Mouse (Mus musculus): ENCODE data around the gene Cmtm3. TPM values are rescaled to one million over a fixed set of nuclear protein-coding genes. Genes with fewer than 3 reads are reported as not detected.
"Not testable (repeated sequence)": the region's sequence is repeated elsewhere in the genome, so short reads cannot be mapped to it uniquely, and the experiment has no call there.

The Cmtm3 gene
- polyA plus RNA-seq (2012), result 0.26 and 0.44 TPM in 2 replicates

DNA sequence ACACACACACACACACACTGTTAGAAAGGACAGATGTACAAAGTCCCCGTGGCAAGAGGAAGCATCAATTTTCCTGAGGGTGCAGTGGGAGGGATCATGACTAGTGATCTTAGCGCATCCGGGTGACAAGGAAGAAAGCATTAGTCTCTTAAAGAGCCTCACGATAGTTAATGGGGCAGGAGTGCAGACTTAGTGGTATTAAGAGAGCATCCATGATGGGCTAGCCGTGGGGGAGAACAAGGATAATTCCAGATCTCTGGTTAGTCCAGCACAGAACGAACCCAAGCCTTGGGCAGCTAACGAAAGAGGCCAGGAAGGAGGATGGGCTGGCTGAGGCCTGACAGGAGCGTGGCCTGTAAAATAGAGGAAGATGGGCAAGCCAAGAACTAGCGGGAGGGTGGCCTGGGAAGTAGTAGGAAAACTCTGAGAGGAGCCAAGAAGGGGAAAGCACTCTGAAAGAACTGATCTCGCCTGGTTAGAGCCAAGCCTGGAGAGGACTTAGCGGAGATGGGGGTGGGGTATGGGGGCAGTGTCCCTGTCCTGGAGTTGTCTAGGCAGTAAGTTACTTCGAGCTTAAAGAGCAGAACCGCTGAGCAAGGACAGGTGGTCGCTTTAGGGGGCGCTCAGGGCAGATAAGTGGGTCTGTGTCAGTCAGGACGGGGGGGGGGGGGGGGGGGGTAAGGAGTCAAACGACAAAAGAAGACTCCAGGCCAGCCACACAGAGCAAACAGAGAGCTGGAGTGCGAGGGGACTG, at the start of gene Cmtm3:
Gene Cmtm3, plus strand, starts transcription at position 182 of the 754 bp plus-strand sequence.
- peaks cover 28% of the 10 kb centered on the region for H3K27me3 ChIP-seq (ENCODE audit: control insufficient read depth)
- TF ChIP-seq TAL1 (IDR thresholded peaks at IDR 0.05; ENCODE audit: low read length), result no peak
- no peak for TF ChIP-seq GATA1 (IDR thresholded peaks at IDR 0.05; ENCODE audit: low read length)
- H3K9me3 ChIP-seq (ENCODE audit: control insufficient read depth, low read length), result no peaks in the 10 kb centered on the region
- peaks cover 15% of the 10 kb centered on the region for H3K4me1 ChIP-seq (ENCODE audit: control insufficient read depth)
- H3K36me3 ChIP-seq (ENCODE audit: control insufficient read depth), result no peaks in the 10 kb centered on the region
- H3K4me3 ChIP-seq (replicated peaks), result peak within 1 kb of the TSS; percentile 57

DNA sequence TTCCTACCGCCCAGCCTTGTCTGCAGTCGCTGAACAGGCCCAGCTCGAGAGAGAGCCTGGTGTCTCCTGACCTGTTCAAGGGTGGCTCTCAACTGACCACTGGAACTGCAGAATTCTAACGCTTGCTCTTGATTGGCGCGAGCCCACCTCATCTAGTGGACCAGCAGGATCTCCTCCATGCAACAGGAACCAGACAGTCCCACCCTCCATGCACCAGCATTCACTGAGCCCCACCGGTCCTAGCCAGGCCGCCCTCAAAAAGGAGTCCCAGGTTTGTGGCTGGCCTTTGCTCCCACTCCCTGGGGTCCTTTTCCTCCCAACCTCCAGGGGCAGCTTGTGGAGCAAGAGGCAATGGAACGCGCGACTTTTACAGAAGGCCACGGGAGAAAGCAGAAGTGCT, 46.1 kb upstream of the Cmtm3 start, which contains the start of gene Cmtm2a:
Gene Cmtm2a, minus strand, starts transcription at position 101 of the 400 bp plus-strand sequence.
- H3K9me3 ChIP-seq (ENCODE audit: control insufficient read depth, low read length); H3K4me1 ChIP-seq (ENCODE audit: control insufficient read depth); H3K4me3 ChIP-seq (replicated peaks); H3K36me3 ChIP-seq (ENCODE audit: control insufficient read depth); H3K27me3 ChIP-seq (ENCODE audit: control insufficient read depth): not testable (repeated sequence)

DNA sequence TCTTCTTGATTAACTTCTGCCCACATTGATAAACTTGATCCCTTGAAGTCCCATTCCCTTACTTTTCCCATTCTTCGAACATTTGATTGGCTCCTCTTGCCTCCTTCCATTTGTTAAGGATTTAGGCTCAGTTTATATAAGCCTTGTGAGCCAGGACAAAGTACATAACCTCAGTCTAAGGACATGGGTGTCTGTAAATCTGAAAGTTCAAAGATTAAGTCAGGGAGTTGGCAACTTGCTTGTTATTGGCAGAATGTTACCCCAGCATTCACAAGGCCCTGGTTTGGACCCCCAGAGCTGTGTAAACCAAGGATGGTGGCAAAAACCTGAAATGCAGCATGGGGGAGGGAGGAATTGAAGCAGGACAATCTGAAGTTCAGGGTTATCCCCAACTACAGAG, 44.8 kb upstream of the Cmtm3 start:
- Histone ChIP-seq H3K4me1 (ENCODE audit: control insufficient read depth) (no peaks in the 10 kb centered on the region; the same call in 1 of the 2 replicates), H3K36me3 (ENCODE audit: control insufficient read depth) (no peaks in the 10 kb centered on the region), H3K27me3 (ENCODE audit: control insufficient read depth) (no peaks in the 10 kb centered on the region), H3K4me3 (replicated peaks) (no peak overlapping the region), H3K9me3 (ENCODE audit: control insufficient read depth, low read length) (no peaks in the 10 kb centered on the region)
- TF ChIP-seq TAL1 (IDR thresholded peaks at IDR 0.05; ENCODE audit: low read length), result no peak
- TF ChIP-seq GATA1 (IDR thresholded peaks at IDR 0.05; ENCODE audit: low read length), result no peak

DNA sequence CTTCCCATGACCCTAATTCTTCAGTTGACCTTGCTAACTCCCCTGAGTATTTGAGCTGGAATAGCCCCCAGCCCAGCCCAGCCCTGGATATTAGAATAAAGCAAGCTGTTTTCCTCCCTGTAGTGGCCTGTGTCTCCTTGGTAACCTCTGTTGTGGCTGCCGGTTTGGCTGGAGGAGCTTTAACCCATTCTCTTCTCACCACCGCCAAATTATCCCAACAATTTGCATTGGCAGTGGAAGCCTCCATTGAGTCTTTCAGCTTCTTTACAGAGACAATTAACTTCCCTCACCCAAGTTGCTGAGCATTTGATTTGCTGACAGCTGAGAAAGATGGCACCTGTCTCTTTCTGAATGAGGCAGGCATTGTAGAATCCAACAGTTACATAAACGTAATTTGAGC, 37.6 kb upstream of the Cmtm3 start:
- not testable (repeated sequence) for H3K4me3 ChIP-seq (replicated peaks); H3K27me3 ChIP-seq (ENCODE audit: control insufficient read depth); H3K4me1 ChIP-seq (ENCODE audit: control insufficient read depth); H3K9me3 ChIP-seq (ENCODE audit: control insufficient read depth, low read length); H3K36me3 ChIP-seq (ENCODE audit: control insufficient read depth)

- H3K9me3 ChIP-seq (ENCODE audit: control insufficient read depth, low read length); H3K36me3 ChIP-seq (ENCODE audit: control insufficient read depth); H3K4me1 ChIP-seq (ENCODE audit: control insufficient read depth); H3K27me3 ChIP-seq (ENCODE audit: control insufficient read depth); H3K4me3 ChIP-seq (replicated peaks): not testable (repeated sequence)
These were observed 36.7 kb upstream of the Cmtm3 start for GRCm38 (mm10) chr8:104302536-104302935.

DNA sequence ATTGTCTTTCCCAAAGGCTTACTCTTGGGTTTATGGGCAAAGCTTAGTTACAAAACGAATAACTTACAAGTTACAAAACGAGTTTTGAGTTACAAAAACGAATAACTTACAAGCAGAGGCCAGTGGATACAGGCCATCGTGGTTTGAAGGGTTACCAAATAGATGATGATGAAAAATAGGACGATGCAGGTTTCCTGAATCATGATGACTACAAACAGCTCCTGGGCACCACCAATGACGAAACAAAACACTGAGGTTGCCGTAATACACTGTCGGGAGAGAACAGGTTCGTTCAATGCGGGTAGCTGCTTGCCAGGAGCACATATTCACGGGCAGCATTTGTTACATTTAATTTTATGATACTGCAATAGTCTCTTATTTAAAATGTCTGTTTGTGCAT, 34.2 kb upstream of the Cmtm3 start:
- Histone ChIP-seq H3K9me3 (ENCODE audit: control insufficient read depth, low read length) (no peaks in the 10 kb centered on the region), H3K4me3 (replicated peaks) (no peak overlapping the region), H3K27me3 (ENCODE audit: control insufficient read depth) (no peaks in the 10 kb centered on the region), H3K36me3 (ENCODE audit: control insufficient read depth) (no peaks in the 10 kb centered on the region), H3K4me1 (ENCODE audit: control insufficient read depth) (peaks cover 4% of the 10 kb centered on the region)
- TF ChIP-seq TAL1 (IDR thresholded peaks at IDR 0.05; ENCODE audit: low read length) (no peak), GATA1 (IDR thresholded peaks at IDR 0.05; ENCODE audit: low read length) (no peak)

DNA sequence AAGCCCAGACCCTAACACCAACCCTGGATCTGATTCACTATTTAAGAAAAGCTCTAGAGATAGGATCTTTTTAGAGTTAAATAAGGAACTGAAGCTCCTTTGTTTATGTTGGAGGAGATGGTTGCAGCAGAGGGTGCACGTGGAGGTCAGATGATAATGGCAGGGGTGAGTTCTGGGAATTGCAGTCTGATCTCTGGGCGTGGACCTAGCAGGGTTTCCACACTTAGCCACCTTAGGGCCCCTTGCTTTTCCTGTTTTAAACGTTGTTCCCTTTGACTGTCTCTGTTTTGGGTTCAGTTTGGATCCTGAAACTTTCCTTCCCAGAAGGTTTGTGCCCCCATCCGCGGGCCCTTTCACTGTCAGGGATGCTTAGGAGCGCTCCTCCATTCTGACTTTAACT, 30.9 kb upstream of the Cmtm3 start:
- H3K4me1 ChIP-seq (ENCODE audit: control insufficient read depth); H3K9me3 ChIP-seq (ENCODE audit: control insufficient read depth, low read length); H3K4me3 ChIP-seq (replicated peaks); H3K27me3 ChIP-seq (ENCODE audit: control insufficient read depth); H3K36me3 ChIP-seq (ENCODE audit: control insufficient read depth): not testable (repeated sequence)

GRCm38 (mm10) chr8:104309441-104310155, 29.6 kb upstream of the Cmtm3 start, which contains the start of the genes Gm45711 and Cmtm1:
TSS of gene Gm45711 (minus strand) at chr8:104310081.
TSS of gene Cmtm1 (minus strand) at chr8:104310145.
- H3K36me3 ChIP-seq (ENCODE audit: control insufficient read depth); H3K27me3 ChIP-seq (ENCODE audit: control insufficient read depth); H3K4me3 ChIP-seq (replicated peaks); H3K4me1 ChIP-seq (ENCODE audit: control insufficient read depth); H3K9me3 ChIP-seq (ENCODE audit: control insufficient read depth, low read length): not testable (repeated sequence)

DNA sequence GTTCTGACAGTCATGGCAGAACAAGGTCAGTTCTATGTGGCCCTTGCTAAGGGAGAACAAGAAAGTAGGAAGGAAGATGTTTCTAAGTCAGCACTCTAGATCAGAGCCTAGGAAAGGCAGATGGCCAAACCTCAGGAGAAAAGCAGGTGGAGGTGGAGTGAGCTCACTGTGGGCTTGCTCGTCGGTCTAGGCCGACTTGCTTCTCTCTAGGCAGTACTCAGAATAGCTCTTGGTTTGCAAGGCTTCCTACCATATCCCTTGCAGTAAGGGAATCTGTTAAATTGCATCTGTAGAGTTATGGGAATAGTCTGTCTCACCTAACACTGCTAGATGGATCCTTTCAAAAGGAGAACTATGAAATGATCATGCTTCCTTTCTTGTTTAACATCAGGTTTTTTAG, 27.2 kb upstream of the Cmtm3 start:
- not testable (repeated sequence) for H3K36me3 ChIP-seq (ENCODE audit: control insufficient read depth); H3K4me1 ChIP-seq (ENCODE audit: control insufficient read depth); H3K9me3 ChIP-seq (ENCODE audit: control insufficient read depth, low read length); H3K27me3 ChIP-seq (ENCODE audit: control insufficient read depth); H3K4me3 ChIP-seq (replicated peaks)

- Histone ChIP-seq H3K27me3 (ENCODE audit: control insufficient read depth) (no peaks in the 10 kb centered on the region), H3K36me3 (ENCODE audit: control insufficient read depth) (no peaks in the 10 kb centered on the region), H3K4me3 (replicated peaks) (no peak overlapping the region), H3K4me1 (ENCODE audit: control insufficient read depth) (peaks cover 4% of the 10 kb centered on the region), H3K9me3 (ENCODE audit: control insufficient read depth, low read length) (no peaks in the 10 kb centered on the region)
- no peak for TF ChIP-seq TAL1 (IDR thresholded peaks at IDR 0.05; ENCODE audit: low read length)
These were observed 25.9 kb upstream of the Cmtm3 start for GRCm38 (mm10) chr8:104313311-104313710.

- not testable (repeated sequence) for H3K9me3 ChIP-seq (ENCODE audit: control insufficient read depth, low read length); H3K4me3 ChIP-seq (replicated peaks); H3K27me3 ChIP-seq (ENCODE audit: control insufficient read depth); H3K4me1 ChIP-seq (ENCODE audit: control insufficient read depth); H3K36me3 ChIP-seq (ENCODE audit: control insufficient read depth)
These were observed 17.9 kb upstream of the Cmtm3 start, which contains the start of gene Gm11020 for GRCm38 (mm10) chr8:104321267-104321666. TSS of gene Gm11020 (plus strand) at chr8:104321567.

- H3K4me3 ChIP-seq (replicated peaks); H3K36me3 ChIP-seq (ENCODE audit: control insufficient read depth); H3K27me3 ChIP-seq (ENCODE audit: control insufficient read depth); H3K9me3 ChIP-seq (ENCODE audit: control insufficient read depth, low read length); H3K4me1 ChIP-seq (ENCODE audit: control insufficient read depth): not testable (repeated sequence)
These were observed 17.3 kb upstream of the Cmtm3 start, which contains the start of gene Cmtm2b for GRCm38 (mm10) chr8:104321930-104322329. TSS of gene Cmtm2b (plus strand) at chr8:104322230.
